10 mouse cellular contexts compared by ENCODE assay signal in genomic region chr5:66319341-66319740, GRCm38 (mm10). TPM values are rescaled to one million over a fixed set of nuclear protein-coding genes. Genes with fewer than 3 reads are reported as not detected.
A peak's percentile ranks its signal among the peaks of the same experiment; 100 is the strongest.
DNase-seq lines count a peak whose midpoint lies in the region; ATAC-seq and TF ChIP-seq lines count a peak whose summit lies in the region.
"Had no signal": no experiment of that assay in that cellular context is flagged by ENCODE, and none has a peak within 500 bp of the region (broad histone marks: within the 10 kb centered on the region; RNA-seq: fewer than 3 reads in every experiment).

No protein-coding gene starts in this region.

- peak; percentile 63 for TF ChIP-seq CTCF in cortical plate, adult 2 months (IDR thresholded peaks at IDR 0.05; ENCODE audit: extremely low read depth, insufficient read depth, low read length)

- no peak overlapping the region for H3K27ac ChIP-seq in cortical plate, adult 2 months (ENCODE audit: insufficient read depth, low read length)
- peak overlapping the region; percentile 65 for H3K27ac ChIP-seq in heart, embryonic 16.5 days (ENCODE audit: low read length)
- H3K27ac ChIP-seq in neural tube, embryonic 14.5 days (ENCODE audit: low read depth, low read length), result peak overlapping the region; percentile 41; the same call in 1 of the 2 replicates
- H3K27ac ChIP-seq: lung, embryonic 15.5 days had no signal

- no peak overlapping the region for H3K9ac ChIP-seq in heart, embryonic 16.5 days (ENCODE audit: low read length)
- H3K9ac ChIP-seq in neural tube, embryonic 14.5 days (replicated peaks; ENCODE audit: low read depth, low read length), result no peak overlapping the region
- H3K9ac ChIP-seq: lung, embryonic 15.5 days had no signal

- H3K36me3 ChIP-seq in heart, embryonic 16.5 days (ENCODE audit: control insufficient read depth, insufficient read depth), result no peaks in the 10 kb centered on the region
- no peaks in the 10 kb centered on the region for H3K36me3 ChIP-seq in neural tube, embryonic 14.5 days (ENCODE audit: control insufficient read depth, insufficient read depth, low read length)
- H3K36me3 ChIP-seq: lung, embryonic 15.5 days had no signal

- DNase-seq in layer of hippocampus, adult 11-12 months (ENCODE audit: low spot score), result peak; percentile 84
- DNase-seq in layer of hippocampus, adult 9-10 months (ENCODE audit: low spot score), result no peak
- peak; percentile 16 for DNase-seq in MN1 (ENCODE audit: low spot score)
- peak; percentile 55 to 72 for DNase-seq in left cerebral cortex, postnatal 25 days (ENCODE audit: low spot score in 2 of 2)

- peak overlapping the region; percentile 35; the same call in 1 of the 2 replicates for H3K4me2 ChIP-seq in heart, embryonic 16.5 days (ENCODE audit: low read depth, low read length)
- no peak overlapping the region for H3K4me2 ChIP-seq in neural tube, embryonic 14.5 days (ENCODE audit: low read depth, low read length)

- no peaks in the 10 kb centered on the region for H3K9me3 ChIP-seq in heart, embryonic 16.5 days (replicated peaks; ENCODE audit: control insufficient read depth, low read length)
- no peaks in the 10 kb centered on the region for H3K9me3 ChIP-seq in neural tube, embryonic 14.5 days (ENCODE audit: control insufficient read depth, low read length)
- H3K9me3 ChIP-seq: lung, embryonic 15.5 days had no signal

- no peak for TF ChIP-seq POLR2A in cortical plate, adult 2 months (IDR thresholded peaks at IDR 0.05; ENCODE audit: extremely low read depth, insufficient read depth, low read length)

- H3K27me3 ChIP-seq in heart, embryonic 16.5 days (ENCODE audit: control insufficient read depth, insufficient read depth, low read length), result no peaks in the 10 kb centered on the region
- H3K27me3 ChIP-seq in neural tube, embryonic 14.5 days (ENCODE audit: control insufficient read depth, insufficient read depth, low read length), result no peaks in the 10 kb centered on the region
- H3K27me3 ChIP-seq: lung, embryonic 15.5 days had no signal

- H3K4me1 ChIP-seq in cortical plate, adult 2 months (ENCODE audit: control insufficient read depth, insufficient read depth, low read length), result peaks cover 7% of the 10 kb centered on the region
- peaks cover 27% of the 10 kb centered on the region for H3K4me1 ChIP-seq in heart, embryonic 16.5 days (ENCODE audit: control insufficient read depth, insufficient read depth, low read length)
- H3K4me1 ChIP-seq in neural tube, embryonic 14.5 days (ENCODE audit: control insufficient read depth, insufficient read depth, low read length), result peaks cover 8% of the 10 kb centered on the region; the same call in 1 of the 2 replicates
- H3K4me1 ChIP-seq: lung, embryonic 15.5 days had no signal

- H3K4me3 ChIP-seq in cortical plate, adult 2 months (ENCODE audit: insufficient read depth, low read length), result no peak overlapping the region
- no peak overlapping the region for H3K4me3 ChIP-seq in heart, embryonic 16.5 days (ENCODE audit: low read length)
- no peak overlapping the region for H3K4me3 ChIP-seq in neural tube, embryonic 14.5 days (ENCODE audit: low read depth, low read length)
- H3K4me3 ChIP-seq: erythroblast, embryonic 14.5 days; lung, embryonic 15.5 days had no signal

- no peak for ATAC-seq in heart, embryonic 16.5 days (replicated peaks; ENCODE audit: extremely low read depth, insufficient read depth, low FRiP score)
- ATAC-seq in neural tube, embryonic 14.5 days (ENCODE audit: low read depth), result no peak
- ATAC-seq in erythroid progenitor cell, adult 5-6 weeks (replicated peaks; ENCODE audit: low FRiP score, poor library complexity, severe bottlenecking), result no peak

- WGBS in heart, embryonic 16.5 days, result 65% methylated on average over 6 of the region's 6 CpGs
- WGBS in neural tube, embryonic 14.5 days, result 69% methylated on average over 6 of the region's 6 CpGs

- intact Hi-C loops in left cerebral cortex, postnatal 25 days (cut with DNase I), result no loop called here

RNA-seq across cellular contexts. Expression of gene Nsun7, which starts 59.6 kb away (rescaled TPM):
- polyA plus RNA-seq in cortical plate, adult 2 months (2012; rRNA removed), result 5.8 and 7.7 TPM in 2 replicates
- 0.24 and 0.50 TPM in 2 replicates for polyA plus RNA-seq in heart, embryonic 16.5 days (2015; fragmentation: Nextera tagmentation; extraction: Ambion mirVana)
- 1 to 10 TPM; 5.1 to 7.7 TPM for total RNA-seq in left cerebral cortex, postnatal 25 days (2021)
- polyA plus RNA-seq in neural tube, embryonic 14.5 days (2014; fragmentation: Nextera tagmentation; extraction: Ambion mirVana), result 2.6 and 2.9 TPM in 2 replicates
- total RNA-seq in erythroid progenitor cell, adult 5-6 weeks (2015; ENCODE audit: low replicate concordance), result not detected in 2 replicates
- not detected in 2 replicates for total RNA-seq in erythroid progenitor cell, adult 5-6 weeks (2017; ENCODE audit: low replicate concordance)
- polyA plus RNA-seq: erythroblast, embryonic 14.5 days had no signal
